Mouse (Mus musculus) hindbrain, postnatal 0 days (tissue): ENCODE results near the gene Hcn4. TPM values are rescaled to one million over a fixed set of nuclear protein-coding genes. Genes with fewer than 3 reads are reported as not detected.

ENCODE experiments used
- ATAC-seq: fragments of 200-750 bp; cut with Nextera tagmentation; 2 replicates; pipeline ENCODE4 v1.8.0; 2017; ENCODE audit warnings: mild to moderate bottlenecking, moderate TSS enrichment, moderate library complexity
- DNase-seq: peaks from one replicate; pipeline ENCODE4 v3.0.0-alpha.2; 2015; ENCODE audit warnings: low spot score
- H3K27ac ChIP-seq: fragments of 300-500 bp; sonication (generic); 2 replicates; pipeline ENCODE4 v1.5.1; 2014; ENCODE audit warnings: mild to moderate bottlenecking
- H3K27me3 ChIP-seq: fragments of 300-500 bp; sonication (generic); 2 replicates; pipeline ENCODE4 v1.6.1; 2014; ENCODE audit warnings: low read length, mixed read lengths; ENCODE audit not compliant: insufficient read depth
- H3K36me3 ChIP-seq: fragments of 300-500 bp; sonication (generic); 2 replicates; pipeline ENCODE4 v1.6.1; 2014; ENCODE audit warnings: low read length, mixed read lengths; ENCODE audit not compliant: insufficient read depth
- H3K4me1 ChIP-seq: fragments of 300-500 bp; sonication (generic); 2 replicates; pipeline ENCODE4 v1.6.1; 2014; ENCODE audit warnings: antibody characterized with exemption, low read length, mixed read lengths; ENCODE audit not compliant: insufficient read depth
- H3K4me2 ChIP-seq: fragments of 300-500 bp; sonication (generic); 2 replicates; pipeline ENCODE4 v1.6.1; 2014; ENCODE audit warnings: low read depth, mild to moderate bottlenecking, low read length, moderate library complexity, mixed read lengths
- H3K4me3 ChIP-seq: fragments of 300-500 bp; sonication (generic); 2 replicates; pipeline ENCODE4 v1.5.1; 2014; ENCODE audit warnings: low read length
- H3K9ac ChIP-seq: fragments of 300-500 bp; sonication (generic); replicated peaks from 2 replicates; pipeline ENCODE4 v1.6.1; 2014; ENCODE audit warnings: mild to moderate bottlenecking, low read length, moderate library complexity, mixed read lengths
- H3K9me3 ChIP-seq: fragments of 300-500 bp; sonication (generic); 2 replicates; pipeline ENCODE4 v1.6.1; 2016; ENCODE audit warnings: low read length, mixed read lengths
- CTCF ChIP-seq: IDR thresholded peaks from 2 replicates; pipeline ENCODE4 v1.5.1; 2016; ENCODE audit warnings: antibody characterized with exemption, control low read depth, low read depth
- WGBS: fragments of 180-500 bp; shearing (Covaris S2); extraction: QIAGEN DNeasy Blood & Tissue Kit; methylation state at CpG from one replicate; pipeline ENCODE4 v1.1.7; 2014; 5-methylcytosine and 5-hydroxymethylcytosine counted together
- polyA plus RNA-seq: library from polyadenylated mRNA; unstranded; fragments of >200 nt; fragmentation: Nextera tagmentation; extraction: Ambion mirVana; gene quantifications from 2 replicates; pipeline ENCODE4 v1.2.1, GENCODE M21; 2015
- total RNA-seq: library from RNA; depleted of rRNA; stranded (reverse); fragments of >200 nt; gene quantifications from 2 replicates; pipeline ENCODE4 v1.2.3, GENCODE M21; 2014

The Hcn4 gene
- total and polyA plus RNA-seq, 2 experiments from 2014 or later: 3.5 to 33.6 TPM

- WGBS: under 1% methylated on average over 61 of the region's 62 CpGs
Observed at GRCm38 (mm10) chr9:58822431-58823091, 651 bp upstream of the Hcn4 start.

GRCm38 (mm10) chr9:58823918-58824215 is 655 bp downstream of the Hcn4 start:
- 1% methylated on average over 34 of the region's 35 CpGs for WGBS
- DNase-seq: peak; percentile 13
- ATAC-seq: no peak
- Histone ChIP-seq H3K9me3 (no peaks in the 10 kb centered on the region), H3K4me3 (peak overlapping the region; percentile 81), H3K4me2 (peak overlapping the region; percentile 88), H3K27me3 (0 out of 2 replicates have a peak, but pooled peaks cover 3% of the 10 kb centered on the region), H3K9ac (peak overlapping the region; percentile 92), H3K27ac (peak overlapping the region; percentile 83; the same call in 1 of the 2 replicates), H3K36me3 (no peaks in the 10 kb centered on the region), H3K4me1 (no peaks in the 10 kb centered on the region; the same call in 1 of the 2 replicates)
- no peak for TF ChIP-seq CTCF

More at GRCm38 (mm10) chr9:58822431-58823091, 651 bp upstream of the Hcn4 start:
- peak; percentile 53 for TF ChIP-seq CTCF
- Histone ChIP-seq H3K27ac (peak overlapping the region; percentile 83), H3K4me2 (peak overlapping the region; percentile 88), H3K9ac (peak overlapping the region; percentile 92), H3K4me3 (peak overlapping the region; percentile 81), H3K27me3 (0 out of 2 replicates have a peak, but pooled peaks cover 3% of the 10 kb centered on the region), H3K9me3 (no peaks in the 10 kb centered on the region), H3K4me1 (no peaks in the 10 kb centered on the region; the same call in 1 of the 2 replicates), H3K36me3 (no peaks in the 10 kb centered on the region)
- ATAC-seq (peak; percentile 90), DNase-seq (peak; percentile 90)

GRCm38 (mm10) chr9:58829627-58830026 is 6.4 kb downstream of the Hcn4 start:
- H3K4me3 ChIP-seq: no peak overlapping the region
- H3K4me2 ChIP-seq: no peak overlapping the region
- H3K9ac ChIP-seq: no peak overlapping the region
- DNase-seq (no peak), ATAC-seq (no peak)
- H3K36me3 ChIP-seq: no peaks in the 10 kb centered on the region
- H3K9me3 ChIP-seq: no peaks in the 10 kb centered on the region
- no peak for TF ChIP-seq CTCF
- H3K27me3 ChIP-seq: no peaks in the 10 kb centered on the region
- 41% methylated on average over 4 of the region's 4 CpGs for WGBS
- no peaks in the 10 kb centered on the region; the same call in 1 of the 2 replicates for H3K4me1 ChIP-seq
- H3K27ac ChIP-seq: no peak overlapping the region

- H3K9ac ChIP-seq: no peak overlapping the region
- no peaks in the 10 kb centered on the region for H3K36me3 ChIP-seq
- no peaks in the 10 kb centered on the region for H3K4me1 ChIP-seq
- H3K4me2 ChIP-seq: no peak overlapping the region
- H3K4me3 ChIP-seq: no peak overlapping the region
- no peaks in the 10 kb centered on the region for H3K9me3 ChIP-seq
- no peak for DNase-seq
- H3K27ac ChIP-seq: no peak overlapping the region
- WGBS: 48% methylated on average over 3 of the region's 3 CpGs
- no peak for ATAC-seq
- no peaks in the 10 kb centered on the region for H3K27me3 ChIP-seq
- no peak for TF ChIP-seq CTCF
Observed at GRCm38 (mm10) chr9:58832939-58833338, 9.7 kb downstream of the Hcn4 start.

- no peak overlapping the region for H3K4me2 ChIP-seq
- no peak overlapping the region for H3K9ac ChIP-seq
- no peak for TF ChIP-seq CTCF
- no peak overlapping the region for H3K4me3 ChIP-seq
- H3K9me3 ChIP-seq: no peaks in the 10 kb centered on the region
- ATAC-seq (no peak), DNase-seq (no peak)
- no peaks in the 10 kb centered on the region for H3K36me3 ChIP-seq
- no peak overlapping the region for H3K27ac ChIP-seq
- 56% methylated on average over 5 of the region's 5 CpGs for WGBS
- H3K27me3 ChIP-seq: no peaks in the 10 kb centered on the region
- no peaks in the 10 kb centered on the region for H3K4me1 ChIP-seq
Observed at GRCm38 (mm10) chr9:58837174-58837573, 14.0 kb downstream of the Hcn4 start.

- Histone ChIP-seq H3K27ac (no peak overlapping the region), H3K4me1 (no peaks in the 10 kb centered on the region), H3K36me3 (no peaks in the 10 kb centered on the region), H3K9me3 (no peaks in the 10 kb centered on the region), H3K4me2 (no peak overlapping the region), H3K4me3 (no peak overlapping the region), H3K9ac (no peak overlapping the region), H3K27me3 (no peaks in the 10 kb centered on the region)
- WGBS: 50% methylated on average over 5 of the region's 5 CpGs
- no peak for ATAC-seq
- DNase-seq: no peak
- no peak for TF ChIP-seq CTCF
Observed at GRCm38 (mm10) chr9:58838504-58838903, 15.3 kb downstream of the Hcn4 start.

- Histone ChIP-seq H3K27ac (no peak overlapping the region), H3K36me3 (peaks cover 5% of the 10 kb centered on the region; the same call in 1 of the 2 replicates), H3K27me3 (no peaks in the 10 kb centered on the region), H3K9ac (no peak overlapping the region), H3K4me1 (no peaks in the 10 kb centered on the region), H3K4me3 (no peak overlapping the region), H3K9me3 (no peaks in the 10 kb centered on the region), H3K4me2 (no peak overlapping the region)
- no peak for TF ChIP-seq CTCF
- WGBS: 23% methylated on average over 6 of the region's 6 CpGs
- peak; percentile 55 for DNase-seq
- no peak for ATAC-seq
Observed at GRCm38 (mm10) chr9:58841655-58842054, 18.4 kb downstream of the Hcn4 start.
